Mouse (Mus musculus): ENCODE data around the gene Ell3.

DNA sequence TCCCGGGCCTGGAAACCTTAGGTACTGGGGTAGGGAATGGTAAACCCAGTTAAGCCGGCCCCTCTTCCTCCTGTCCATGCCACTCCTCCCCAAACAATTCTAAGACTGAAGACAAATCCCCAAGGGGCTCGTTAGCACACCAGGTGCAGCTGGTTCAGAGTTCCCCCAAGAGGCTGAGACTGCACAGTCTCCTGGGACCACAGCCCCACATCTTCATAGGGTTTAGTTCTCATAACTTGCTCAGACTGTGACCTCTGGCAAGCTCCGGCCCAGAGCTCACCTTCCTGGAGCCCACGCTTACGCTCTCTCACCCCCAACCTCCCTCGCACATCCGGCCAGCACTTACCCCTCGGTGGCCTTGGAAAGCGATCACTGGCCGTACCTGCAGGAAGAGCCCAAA, 2.3 kb downstream of the Ell3 start:
- TF ChIP-seq CTCF (IDR thresholded peaks at IDR 0.05), result no peak
- no peak for TF ChIP-seq EP300 (IDR thresholded peaks at IDR 0.05)
